Comparison of ENCODE assay signal across 28 mouse cellular contexts in genomic region chr10:7840353-7840733, GRCm38 (mm10).
"Had no signal": no experiment of that assay in that cellular context is flagged by ENCODE, and none has a peak within 500 bp of the region (broad histone marks: within the 10 kb centered on the region; RNA-seq: fewer than 3 reads in every experiment).

No protein-coding gene starts in this region.

- H3K4me1 ChIP-seq: hindbrain, embryonic 10.5 days; hindbrain, embryonic 12.5 days; hindbrain, embryonic 13.5 days; hindbrain, embryonic 15.5 days; kidney, embryonic 15.5 days had no signal

- H3K27me3 ChIP-seq: hindbrain, embryonic 12.5 days; hindbrain, embryonic 13.5 days; hindbrain, embryonic 15.5 days; intestine, embryonic 15.5 days had no signal

- ATAC-seq: intestine, embryonic 15.5 days; intestine, embryonic 16.5 days; intestine, postnatal 0 days had no signal

- H3K36me3 ChIP-seq: heart, embryonic 12.5 days; heart, embryonic 13.5 days; heart, embryonic 15.5 days; hindbrain, embryonic 10.5 days; hindbrain, embryonic 12.5 days; hindbrain, embryonic 13.5 days; hindbrain, embryonic 15.5 days; intestine, embryonic 15.5 days; kidney, embryonic 15.5 days had no signal

- DNase-seq: heart, postnatal 4 days; kidney, adult 11 months; kidney, adult 18-20 months; kidney, adult 2 months; kidney, adult 8-10 months; kidney, adult 9 months; kidney, postnatal 14 days; kidney, postnatal 36 days; kidney, postnatal 4 days; layer of hippocampus, adult 9-11 months; layer of hippocampus, postnatal 36 days had no signal

- H3K4me3 ChIP-seq: heart, embryonic 12.5 days; heart, embryonic 13.5 days; heart, embryonic 15.5 days; hindbrain, embryonic 10.5 days; hindbrain, embryonic 12.5 days; hindbrain, embryonic 13.5 days; hindbrain, embryonic 15.5 days; intestine, embryonic 15.5 days; kidney, embryonic 15.5 days; left cerebral cortex, adult 2 months had no signal

- H3K4me2 ChIP-seq: heart, embryonic 11.5 days; heart, embryonic 12.5 days; heart, embryonic 13.5 days; heart, embryonic 15.5 days; hindbrain, embryonic 12.5 days; hindbrain, embryonic 13.5 days; hindbrain, embryonic 14.5 days; hindbrain, embryonic 15.5 days; intestine, embryonic 15.5 days; kidney, embryonic 15.5 days had no signal

- H3K9ac ChIP-seq: heart, embryonic 12.5 days; heart, embryonic 13.5 days; heart, embryonic 15.5 days; hindbrain, embryonic 12.5 days; hindbrain, embryonic 13.5 days; hindbrain, embryonic 14.5 days; hindbrain, embryonic 15.5 days; intestine, embryonic 15.5 days; kidney, embryonic 15.5 days had no signal

- H3K27ac ChIP-seq: hindbrain, embryonic 10.5 days; hindbrain, embryonic 12.5 days; hindbrain, embryonic 13.5 days; hindbrain, embryonic 14.5 days; hindbrain, embryonic 15.5 days; hindbrain, postnatal 0 days; intestine, embryonic 15.5 days; kidney, embryonic 15.5 days; kidney, postnatal 0 days; layer of hippocampus, adult 2 months; left cerebral cortex, adult 2 months had no signal

- H3K9me3 ChIP-seq: heart, embryonic 12.5 days; heart, embryonic 13.5 days; heart, embryonic 15.5 days; hindbrain, embryonic 10.5 days; hindbrain, embryonic 12.5 days; hindbrain, embryonic 13.5 days; hindbrain, embryonic 15.5 days; intestine, embryonic 15.5 days; kidney, embryonic 15.5 days had no signal
